Mouse (Mus musculus): ENCODE measurements around the gene Sco2.

DNA sequence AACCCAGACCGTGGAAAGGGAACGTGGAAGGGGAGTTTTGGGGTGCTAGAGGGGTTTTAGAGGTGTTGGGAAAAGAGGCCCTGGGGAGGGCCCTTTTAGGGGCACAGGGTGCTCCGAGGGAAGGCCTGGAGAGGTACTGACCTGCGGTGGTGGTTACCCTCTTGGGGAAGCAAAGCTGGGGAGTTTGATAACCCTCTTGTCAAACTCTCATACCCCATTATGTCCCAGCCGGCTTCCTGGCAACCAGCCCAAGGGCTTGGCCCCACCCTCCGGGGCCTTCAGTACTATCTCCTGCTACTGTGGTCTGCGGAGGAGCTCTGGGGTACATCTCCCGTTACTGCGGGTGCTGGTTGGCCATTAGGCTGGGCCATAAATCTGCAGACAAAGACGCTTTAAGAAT lies 5.8 kb upstream of the Sco2 start:
- TF ChIP-seq POLR2A (IDR thresholded peaks at IDR 0.05; ENCODE audit: borderline replicate concordance, low read depth, low read length) (no peak), CTCF (IDR thresholded peaks at IDR 0.05; ENCODE audit: low read depth, low read length) (no peak)
